Mouse (Mus musculus) cerebellum, postnatal 14 days (tissue): ENCODE measurements at regions not wholly inside any gene's neighbourhood (a gene's known extent, or its start where the extent isn't known, plus 50 kb on each side); places are given as distances from the start of the nearest gene placed in this dataset.
"Not testable (repeated sequence)": the region's sequence is repeated elsewhere in the genome, so short reads cannot be mapped to it uniquely, and the experiment has no call there.

Experiments
- DNase-seq, 2 experiments: peaks; one replicate each; pipeline ENCODE4 v3.0.0; 2021; ENCODE audit warnings: mixed read lengths in 2 of 2

DNA sequence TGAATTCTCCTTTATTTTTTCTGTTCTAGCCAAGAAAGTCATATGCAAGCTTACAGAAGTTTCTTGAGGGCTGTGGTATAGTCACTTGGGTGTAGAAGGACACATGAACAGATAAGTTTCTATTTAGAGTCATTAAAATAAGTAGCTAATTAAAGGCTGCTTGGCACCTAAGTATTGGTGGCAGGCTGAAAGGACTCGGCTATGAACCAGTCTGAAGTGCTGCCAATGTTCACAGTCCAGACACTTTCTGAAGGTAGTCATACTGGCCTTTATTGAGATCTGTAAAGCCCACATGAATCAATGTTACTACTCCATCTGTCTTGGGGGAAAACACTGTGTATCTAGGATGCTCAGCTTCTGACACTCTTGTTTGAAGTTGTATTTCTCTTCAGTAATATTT, 269.8 kb upstream of the Mpdz start:
- no peak for DNase-seq

DNA sequence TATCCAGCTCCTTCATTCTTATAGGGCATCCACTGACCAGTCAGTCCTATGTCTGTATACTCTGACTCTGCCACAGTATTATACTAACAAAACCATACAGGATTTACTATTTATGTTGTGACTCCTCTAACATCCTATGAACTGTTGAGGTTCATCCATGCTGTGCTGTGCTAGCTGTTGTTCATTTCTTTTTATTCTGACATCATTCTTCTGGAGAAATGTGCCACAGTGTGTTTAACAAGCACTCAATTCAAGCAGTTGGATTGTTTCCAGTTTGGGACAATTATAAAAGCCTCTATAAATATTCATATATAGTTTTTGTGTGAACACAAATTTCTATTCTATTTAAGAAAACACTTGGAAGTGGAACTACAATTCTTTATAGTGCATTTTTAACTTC, 252.6 kb upstream of the Mpdz start:
- no peak for DNase-seq

DNA sequence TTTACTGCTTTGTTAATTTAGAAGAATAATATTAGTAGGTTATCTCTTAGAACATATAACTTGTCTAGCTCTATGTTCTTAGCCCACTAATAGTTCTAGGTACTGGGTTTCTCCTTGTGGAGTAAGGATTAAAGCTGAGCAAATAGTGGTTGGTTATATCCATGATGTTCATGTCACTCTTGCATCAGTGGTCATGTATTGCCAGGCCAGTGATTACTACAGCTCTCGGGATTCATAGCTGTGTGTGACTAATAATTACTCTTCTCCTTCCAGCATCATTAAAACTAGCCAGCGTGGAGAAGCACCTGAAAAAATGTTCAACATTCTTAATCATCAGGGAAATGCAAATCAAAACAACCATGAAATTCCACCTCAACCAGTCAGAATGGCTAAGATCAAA, 234.6 kb upstream of the Mpdz start:
- DNase-seq = no peak

DNA sequence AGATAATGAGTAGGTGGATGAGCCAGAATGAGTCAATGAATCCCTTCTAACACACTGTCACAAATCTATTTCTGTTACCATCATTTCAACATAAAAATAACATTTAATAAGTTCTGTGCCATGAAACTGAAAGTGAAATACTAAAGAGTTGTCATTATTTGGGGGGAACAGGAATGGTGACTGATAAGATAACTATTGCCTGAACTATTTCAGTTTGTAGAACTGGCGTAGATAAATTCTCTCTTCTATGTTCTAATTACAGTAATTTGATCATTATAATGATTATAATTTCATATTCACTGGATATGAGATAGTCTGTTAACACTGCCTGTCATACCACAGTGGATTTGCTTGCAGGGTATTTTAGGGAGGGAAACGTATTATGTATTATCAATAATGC, 232.3 kb upstream of the Mpdz start:
- DNase-seq = no peak

DNA sequence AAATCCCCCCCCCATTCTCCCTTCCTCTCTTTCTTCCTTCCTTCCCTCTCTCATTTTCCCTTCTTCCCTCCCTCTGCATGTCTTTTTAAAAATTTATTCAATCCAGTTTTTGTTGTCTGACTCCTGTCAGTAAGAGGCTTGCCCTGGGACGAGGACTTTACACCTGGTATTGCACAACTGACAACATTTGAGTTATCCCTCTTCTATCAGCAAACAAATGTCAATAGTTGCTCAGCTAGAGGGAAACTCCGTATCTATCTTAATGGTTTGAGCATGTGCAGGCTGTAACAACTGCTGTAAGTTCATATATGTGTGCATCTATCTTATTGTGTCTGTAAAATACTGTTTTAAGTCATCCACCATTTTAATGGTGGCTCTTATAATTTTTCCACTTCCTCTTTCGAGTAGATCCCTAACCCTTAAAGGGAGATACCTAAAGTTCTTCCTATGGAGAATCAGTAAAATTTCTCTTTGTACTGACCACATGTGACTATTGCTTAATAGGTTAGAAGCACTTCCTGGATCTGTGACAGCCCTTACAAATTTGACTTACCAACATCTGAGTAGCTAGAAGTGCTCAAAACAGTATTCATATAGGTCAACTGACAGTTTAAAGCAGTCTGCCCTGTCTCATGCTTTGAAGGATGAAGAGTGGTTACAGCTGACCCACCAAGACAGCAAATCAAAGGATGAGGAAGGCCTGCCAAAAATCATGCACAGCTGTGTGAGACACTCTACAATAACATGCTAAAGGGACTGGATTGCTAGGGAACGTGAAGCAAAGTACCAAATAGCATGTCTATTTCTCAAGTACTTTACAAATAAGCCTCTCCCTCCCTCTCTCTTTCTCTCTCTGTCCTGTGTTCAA, 231.0 kb upstream of the Mpdz start:
- no peak for DNase-seq

DNA sequence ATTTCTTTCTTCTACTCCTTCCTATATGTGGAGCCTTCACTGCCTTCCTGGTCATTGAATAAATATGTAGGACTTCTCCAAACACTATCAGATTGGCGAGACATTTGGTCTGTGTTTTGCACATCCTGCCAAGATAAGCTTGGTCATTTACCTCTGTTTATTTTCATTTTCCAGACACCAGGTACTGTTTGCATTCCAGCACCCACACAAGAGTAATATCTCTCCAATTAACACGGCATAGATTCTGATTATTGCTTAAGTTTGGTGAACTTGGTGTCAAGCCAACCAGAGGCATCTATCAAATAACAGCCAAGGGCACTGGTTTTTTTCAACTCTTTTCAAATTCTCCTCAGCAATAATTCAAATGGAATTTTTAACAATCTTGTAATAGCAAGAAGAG, 229.4 kb upstream of the Mpdz start:
- DNase-seq = no peak

DNA sequence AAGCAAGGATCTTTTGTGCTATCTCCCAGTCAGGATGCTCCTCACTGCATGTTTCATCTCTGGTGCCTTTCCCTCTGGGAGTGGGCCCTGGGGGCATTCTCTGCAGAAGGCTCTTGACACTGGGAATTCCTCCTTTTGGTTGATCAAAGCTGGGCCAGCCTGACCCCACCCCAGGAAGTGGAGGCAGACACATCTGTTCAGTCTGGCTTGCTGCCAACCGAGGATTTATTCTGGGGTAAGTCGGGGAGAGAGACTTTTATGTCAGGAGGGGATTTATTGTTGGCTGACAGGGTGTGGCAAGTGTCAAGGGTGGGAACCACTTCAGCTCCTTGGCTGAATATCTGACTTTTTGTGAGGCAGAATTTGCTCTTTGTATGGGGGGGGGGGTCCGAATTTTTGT, 226.6 kb upstream of the Mpdz start:
- peak; percentile 7 to 41 for DNase-seq

DNA sequence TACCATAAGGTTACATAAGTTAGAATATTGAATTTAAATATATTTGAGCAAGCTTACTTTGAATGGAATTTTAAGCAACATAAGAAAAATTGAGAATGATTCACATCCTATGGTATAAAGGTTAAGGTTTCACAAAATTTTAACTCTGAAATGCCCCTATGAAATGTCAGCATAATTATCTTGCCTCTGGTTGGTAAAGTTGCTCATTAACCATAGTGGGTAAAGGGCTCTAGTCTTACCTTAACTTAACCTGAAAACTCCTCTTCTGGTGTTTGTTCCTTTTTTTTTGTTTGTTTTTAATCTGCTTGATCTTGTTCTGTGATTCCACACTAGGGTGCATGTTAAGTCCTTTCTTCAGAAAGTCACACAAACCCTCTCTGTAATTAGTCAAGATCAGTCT, 218.5 kb upstream of the Mpdz start:
- no peak for DNase-seq

DNA sequence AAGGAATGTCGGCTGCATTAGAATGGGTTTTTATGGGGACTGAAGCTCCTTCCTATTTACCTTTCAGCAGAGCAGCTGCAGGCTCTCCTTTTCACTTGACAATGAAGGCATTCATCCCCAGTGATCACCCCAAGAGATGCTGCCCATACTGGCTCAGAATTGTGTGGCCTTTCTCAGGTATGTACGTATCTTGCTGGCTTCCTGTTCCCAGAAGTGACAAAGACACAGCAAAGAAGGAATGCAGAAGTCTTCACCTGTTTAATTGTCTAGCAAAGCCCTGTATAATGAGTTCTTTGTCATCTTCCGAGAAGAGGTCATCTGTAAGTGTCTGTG, 185.8 kb upstream of the Mpdz start:
- no peak for DNase-seq

DNA sequence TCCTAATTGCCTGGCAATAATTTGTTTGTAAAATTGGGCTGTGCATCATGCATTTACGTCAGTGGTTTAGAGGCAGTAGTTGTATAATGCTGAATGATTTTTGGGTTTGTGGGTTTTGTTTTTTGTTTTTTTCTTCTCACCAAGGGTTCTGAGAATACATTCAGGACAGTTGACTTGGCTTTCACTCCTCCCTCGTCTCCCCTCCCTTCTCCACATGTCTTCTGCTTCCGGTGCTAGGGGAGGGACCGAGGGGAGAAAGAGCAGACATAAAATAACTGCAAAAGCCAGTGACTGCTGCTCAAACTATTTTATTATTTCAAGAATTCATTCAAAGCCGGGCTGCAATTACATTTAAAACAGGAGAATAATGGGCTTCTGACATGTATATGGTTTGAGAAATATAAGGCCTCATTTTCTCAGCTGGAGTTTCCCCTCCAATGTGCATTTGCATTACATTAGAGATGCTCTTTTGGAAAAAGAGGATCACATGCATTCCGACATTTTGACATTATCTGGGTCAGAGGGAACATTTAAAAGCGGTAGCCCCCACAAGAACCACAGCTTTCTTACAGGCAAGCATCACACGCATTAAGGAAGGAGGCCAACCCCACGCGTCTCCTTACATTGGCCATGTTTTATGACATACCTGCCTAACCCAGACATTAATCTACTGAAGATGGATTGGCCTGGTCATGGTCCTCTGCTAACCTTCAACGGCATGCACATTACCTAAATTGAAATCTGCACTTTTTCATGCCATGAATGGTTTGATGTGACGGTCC, 185.3 kb upstream of the Mpdz start:
- DNase-seq = no peak

DNA sequence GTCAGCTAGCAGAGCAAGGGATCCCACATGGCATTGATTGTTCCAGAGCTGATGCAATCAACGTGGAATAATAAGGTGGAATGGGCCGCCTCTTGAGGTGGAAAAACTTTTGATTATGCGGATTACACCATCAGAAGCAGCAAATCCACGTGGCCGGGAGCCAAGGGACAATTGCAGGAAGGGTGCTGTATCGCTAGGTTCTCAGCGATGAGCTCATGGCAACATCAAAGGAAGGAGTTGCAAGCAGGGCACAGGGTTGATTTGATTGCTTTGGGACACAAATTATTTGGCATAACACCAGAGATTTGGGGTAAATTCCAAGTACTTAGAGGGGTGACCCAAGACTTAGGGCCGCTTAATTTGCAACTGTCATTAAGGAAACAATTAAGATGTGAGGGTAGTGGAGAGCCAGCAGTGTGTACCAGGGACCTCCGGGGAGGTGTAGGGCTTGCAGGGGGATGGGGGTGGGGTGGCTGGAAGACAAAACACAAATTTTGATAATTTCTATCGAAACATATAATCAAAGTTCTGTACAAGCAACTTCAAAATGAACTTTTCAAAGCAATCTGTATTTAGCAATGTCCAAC, 182.8 kb upstream of the Mpdz start:
- DNase-seq = peak; percentile 4 to 25

DNA sequence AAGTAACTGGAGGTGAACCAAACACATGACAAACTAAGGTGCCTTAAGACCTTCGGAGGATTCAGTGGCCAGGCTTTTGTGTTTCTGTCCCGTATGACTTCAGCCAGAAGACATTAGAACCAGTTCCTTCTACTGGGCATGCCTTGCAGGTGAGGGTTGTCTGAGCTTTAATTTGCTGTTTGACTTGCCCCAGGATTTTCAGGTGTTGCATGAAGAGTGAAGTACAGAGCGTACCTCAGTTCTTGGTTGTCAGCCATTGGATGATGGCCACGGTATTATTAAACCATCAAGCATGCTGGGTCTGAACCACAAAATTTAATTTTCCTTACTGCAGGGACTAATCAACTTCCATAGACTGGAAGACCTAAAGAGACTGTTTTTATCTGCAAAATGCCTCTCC, 181.5 kb upstream of the Mpdz start:
- DNase-seq = no peak

DNA sequence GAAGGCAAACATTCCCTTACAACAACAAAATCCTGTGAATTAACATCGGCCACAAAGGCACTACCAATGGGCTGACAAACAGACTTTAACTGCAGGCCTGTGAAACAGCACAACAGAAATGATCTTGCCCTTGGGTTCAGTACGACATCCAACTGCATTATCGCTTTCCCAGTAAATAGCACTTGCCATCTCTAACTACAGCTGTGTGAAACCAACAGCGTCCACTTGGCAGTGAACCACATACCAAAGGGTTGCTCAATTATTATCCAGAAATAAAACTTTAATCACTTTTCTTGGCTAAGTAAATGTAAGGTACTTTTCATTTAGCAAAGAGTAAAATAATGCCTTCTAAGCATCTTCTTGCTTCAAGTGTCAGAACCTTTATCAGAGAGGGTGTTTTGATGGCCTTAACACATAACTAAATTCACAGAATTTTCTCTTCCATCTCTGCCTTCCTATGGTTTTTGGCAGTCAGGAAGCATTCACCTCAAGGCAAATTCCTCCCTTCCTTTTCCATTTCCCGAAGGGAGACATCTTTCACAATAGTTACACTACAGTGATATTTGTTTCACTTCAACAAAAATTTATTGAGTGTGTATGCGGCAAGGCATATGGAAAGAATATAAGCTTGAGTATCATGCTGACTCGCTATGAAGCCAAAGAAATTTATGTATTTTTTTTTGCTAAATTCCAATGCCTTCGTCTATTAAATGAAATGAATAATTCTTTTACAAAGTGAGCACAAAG, 178.9 kb upstream of the Mpdz start:
- no peak for DNase-seq

DNA sequence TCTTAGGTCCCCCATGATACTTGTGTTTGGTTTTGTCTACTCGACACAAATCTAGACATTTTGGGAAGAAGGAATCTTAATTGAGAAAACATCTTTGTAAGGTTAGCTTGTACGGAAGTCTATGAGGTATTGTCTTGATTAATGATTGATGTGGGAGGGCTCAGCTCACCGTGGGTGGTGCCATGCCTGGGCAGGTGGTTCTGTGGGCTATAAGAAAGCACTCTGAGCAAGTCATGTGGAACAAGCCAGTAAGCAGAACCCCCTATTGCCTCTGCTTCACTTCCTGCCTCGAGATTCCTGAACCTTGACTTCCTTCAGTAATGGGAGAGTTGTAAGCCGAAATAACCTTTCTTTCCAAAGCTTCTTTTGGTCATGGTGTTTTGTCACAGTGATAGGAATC, 174.6 kb upstream of the Mpdz start:
- DNase-seq = no peak

DNA sequence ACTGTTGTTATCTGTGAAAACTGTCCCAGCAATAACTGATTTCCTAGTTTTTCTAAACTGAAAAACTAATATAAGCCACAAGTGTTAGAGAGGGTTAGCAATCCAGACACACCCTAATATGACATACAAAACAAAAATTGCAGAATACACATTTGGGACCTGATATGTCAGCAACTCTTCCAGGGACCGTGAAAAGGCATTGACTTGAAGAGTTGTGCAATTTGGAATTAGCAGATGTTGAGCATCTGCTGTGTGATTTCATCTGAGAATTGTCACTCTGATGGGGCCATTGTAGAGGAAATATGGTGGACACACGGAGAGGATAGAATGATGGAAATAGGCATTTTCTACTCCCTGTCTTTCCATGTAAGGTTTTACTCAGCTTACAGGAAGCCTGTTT, 168.6 kb upstream of the Mpdz start:
- no peak for DNase-seq

DNA sequence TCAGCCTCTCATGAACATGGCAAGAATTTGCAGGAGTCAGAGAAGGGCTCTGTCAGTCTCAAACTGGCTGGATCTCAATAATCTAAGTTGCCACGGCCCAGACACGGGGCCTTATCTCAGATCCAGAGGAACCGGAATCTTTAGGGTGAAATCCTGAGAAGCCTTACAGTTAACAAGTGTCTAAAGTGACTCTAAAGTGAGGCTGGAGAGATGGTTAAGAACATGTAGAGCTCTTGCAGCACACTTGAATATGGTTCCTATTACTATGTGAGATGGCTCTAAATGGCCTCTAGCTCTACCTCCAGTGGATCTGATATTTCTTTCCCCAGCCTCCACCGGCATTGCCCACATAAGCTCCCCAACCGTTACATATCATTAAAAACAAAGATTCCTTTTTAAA, 157.8 kb upstream of the Mpdz start:
- DNase-seq = no peak

DNA sequence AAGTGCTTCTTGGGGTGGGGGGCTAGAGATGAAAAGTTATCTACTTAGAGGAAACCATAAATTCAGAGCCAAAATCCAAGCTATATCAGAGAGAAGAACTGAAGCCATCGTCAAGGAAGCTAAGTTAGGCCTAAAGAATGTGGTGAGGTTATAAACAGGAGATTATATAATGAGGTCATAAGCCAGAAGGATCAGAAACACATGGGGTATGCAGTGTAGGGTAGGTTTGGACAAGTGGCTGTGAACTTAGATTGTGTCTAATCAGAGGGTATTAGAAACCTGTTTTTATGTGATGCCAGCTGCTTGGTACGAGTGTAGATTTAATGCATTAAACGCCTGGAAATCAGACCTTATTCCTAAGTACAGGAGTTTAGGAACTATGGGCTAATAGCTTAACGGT, 154.8 kb upstream of the Mpdz start:
- DNase-seq = no peak

DNA sequence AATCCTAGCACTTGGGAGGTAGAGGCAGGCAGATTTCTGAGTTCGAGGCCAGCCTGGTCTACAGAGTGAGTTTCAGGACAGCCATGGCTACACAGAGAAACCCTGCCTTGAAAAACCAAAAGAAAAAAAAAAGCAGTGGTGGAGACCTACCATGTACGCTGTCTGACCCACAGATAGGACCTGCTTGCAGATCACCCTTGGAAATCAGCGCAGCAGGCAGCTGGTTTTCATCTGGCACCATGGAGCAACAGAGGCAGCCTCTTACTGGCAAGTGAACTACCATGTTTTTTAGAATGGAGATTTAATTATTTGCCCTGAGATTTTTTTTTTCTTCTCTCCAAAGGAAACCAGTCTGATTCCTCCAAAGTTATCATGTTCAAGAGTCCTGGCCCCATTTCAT, 150.8 kb upstream of the Mpdz start:
- DNase-seq = not testable (repeated sequence)

DNA sequence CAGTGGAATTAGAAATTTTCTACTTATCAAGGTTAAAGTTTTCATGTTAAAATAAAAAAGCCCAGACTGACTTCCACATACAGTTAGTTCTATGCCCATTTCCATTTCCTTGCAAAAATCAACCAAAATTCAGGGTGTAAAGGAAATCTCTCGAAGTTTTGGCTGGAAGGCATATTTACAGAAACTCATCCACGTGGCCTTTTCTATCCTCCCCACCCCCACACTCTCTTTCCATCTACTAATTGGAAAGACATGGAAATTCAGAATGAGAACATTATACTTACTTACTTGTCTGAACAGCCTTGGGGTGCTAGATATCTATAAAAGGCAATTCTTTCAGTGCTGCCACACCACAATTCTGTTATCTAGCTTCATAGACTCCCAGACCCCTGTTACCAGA, 139.9 kb upstream of the Mpdz start:
- DNase-seq = peak in 1 of 2 experiments; percentile 58

DNA sequence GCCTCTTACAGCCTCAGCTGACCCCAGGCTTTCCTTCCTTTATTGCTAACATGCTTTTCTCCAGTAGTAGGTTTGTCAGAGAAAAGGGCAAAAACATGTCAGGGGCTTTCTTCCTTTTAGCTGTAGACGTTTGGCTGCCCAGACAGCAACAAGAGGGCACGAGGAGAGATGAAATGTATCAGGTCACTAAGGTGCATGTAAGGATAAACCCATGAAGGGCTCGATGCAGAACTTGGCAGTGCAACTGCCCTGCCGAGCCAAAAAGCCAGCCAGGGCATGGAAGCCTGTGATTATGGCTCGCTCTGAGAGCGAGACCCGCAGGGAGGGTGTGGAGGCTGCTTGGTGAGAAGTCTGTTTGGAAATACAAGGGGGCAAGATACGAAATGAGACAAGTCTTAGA, 137.9 kb upstream of the Mpdz start:
- peak; percentile 93 to 96 for DNase-seq

DNA sequence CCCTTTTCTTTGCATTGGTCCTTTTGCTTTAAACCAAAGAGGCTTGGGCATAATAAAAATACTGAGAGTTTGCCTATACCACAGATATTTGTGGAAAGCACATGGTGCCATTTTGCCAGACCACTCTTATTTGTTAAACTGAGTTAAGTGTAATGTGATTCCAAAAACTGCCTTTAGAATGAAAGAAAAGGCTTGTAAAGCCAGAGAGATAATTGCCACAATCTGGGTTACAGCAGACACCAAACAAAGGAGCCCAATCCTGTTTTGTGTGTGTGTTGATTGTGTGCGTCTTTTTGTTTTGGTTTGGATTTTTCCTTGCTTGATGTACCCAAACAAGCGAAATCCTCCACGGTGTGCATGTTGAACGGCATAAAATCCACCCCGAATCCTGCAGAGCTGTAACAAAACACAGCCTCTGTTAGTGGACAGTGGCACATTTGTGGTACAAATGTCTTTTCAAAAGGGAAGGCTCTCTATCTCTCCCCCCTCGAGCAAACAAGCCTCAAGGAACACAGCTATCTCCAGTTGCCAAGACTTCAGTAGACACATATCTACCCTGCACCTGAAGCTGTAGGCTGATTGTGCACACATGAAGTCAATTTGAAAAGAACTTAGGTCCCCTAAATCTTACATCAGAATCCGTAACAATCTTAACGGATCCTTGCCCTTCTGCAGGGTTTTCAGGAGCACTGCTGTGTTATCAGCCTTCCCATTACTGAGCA, 136.9 kb upstream of the Mpdz start:
- DNase-seq = peak; percentile 31 to 67

DNA sequence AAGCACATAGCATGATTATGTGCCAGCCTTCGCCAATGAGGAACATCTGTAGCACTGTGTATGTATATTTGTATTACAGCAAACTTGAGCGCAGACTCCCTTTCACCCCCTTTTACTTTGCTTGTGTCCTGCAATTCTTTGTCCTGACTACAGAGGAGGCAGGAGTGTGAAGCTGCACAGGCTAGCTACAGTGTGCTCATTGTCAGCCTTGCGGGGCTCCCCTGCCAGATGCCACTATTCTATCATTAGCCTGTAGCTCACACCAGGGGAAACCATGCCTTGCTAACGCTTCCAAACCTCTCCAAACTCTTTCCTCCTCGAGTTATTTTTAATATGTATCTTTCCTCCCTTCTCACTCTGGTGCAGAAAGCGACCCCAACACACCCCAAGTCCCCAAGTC, 136.4 kb upstream of the Mpdz start:
- DNase-seq = peak; percentile 72 to 77

DNA sequence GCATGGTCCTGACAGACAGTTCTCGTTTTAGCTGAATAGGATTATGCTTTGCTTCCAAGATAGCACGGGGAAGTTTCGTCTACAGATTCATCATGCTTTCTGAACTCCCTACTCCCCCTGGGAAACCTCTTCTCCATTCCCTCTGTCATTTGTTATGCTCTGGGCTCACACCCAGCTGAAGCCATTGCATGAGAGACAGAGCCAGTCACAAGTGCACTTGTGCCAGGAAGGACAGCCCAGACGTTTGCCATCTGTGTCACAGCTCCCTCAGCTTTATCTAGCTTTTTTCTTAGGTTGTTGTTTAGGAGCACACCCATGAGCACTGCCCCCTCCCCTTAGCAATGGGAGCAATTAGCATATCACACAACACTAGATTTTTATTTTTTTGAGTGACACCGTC, 131.2 kb upstream of the Mpdz start:
- DNase-seq = peak; percentile 83 to 84
